Mouse (Mus musculus): ENCODE measurements around the gene Ror1. TPM values are rescaled to one million over a fixed set of nuclear protein-coding genes. Genes with fewer than 3 reads are reported as not detected.

Gene Ror1
- polyA plus RNA-seq, 1 experiment from 2014 or later, result 6.9 TPM

DNA sequence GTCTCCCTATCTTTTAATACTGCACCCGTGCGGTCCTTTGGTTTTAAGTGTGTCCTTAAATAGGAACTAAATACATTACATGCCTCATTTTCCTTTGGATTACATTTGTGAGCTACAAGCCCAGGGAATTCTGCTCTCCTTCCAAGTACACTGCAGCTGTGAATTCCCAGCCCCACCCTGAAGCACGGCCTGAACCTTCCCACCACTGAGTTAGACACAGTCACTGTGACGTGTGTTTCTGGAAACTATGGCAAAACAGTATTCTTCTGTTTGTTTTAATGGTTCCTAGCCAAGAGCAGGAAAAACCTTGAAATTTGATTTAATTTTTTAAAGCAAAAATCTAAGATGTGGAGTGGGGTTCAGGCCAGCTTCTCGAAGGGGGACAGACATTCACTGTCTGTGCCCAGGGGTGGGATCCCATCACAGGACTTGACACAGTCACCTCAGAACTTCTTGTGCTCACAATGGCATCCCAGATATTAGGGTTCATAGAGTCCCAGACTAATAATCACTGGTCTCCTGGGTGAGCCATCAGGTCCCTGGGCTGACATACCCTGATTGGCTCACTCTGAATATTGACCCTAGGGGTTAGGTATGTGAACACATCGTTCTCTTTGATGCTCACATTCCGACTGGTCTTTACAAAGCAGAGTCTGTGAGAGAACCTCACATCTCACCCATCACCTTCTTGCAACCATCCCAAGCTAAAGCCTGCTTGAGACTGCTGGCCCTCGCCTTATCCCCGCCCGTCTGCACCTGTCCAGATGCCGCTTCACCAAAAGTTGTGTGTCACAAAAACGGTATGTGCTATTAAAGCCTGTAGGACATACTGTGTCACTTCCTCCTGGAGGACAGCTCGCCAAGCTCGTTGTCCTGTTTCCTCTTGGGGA, 306.2 kb downstream of the Ror1 start:
- Histone ChIP-seq H3K27me3 (ENCODE audit: control insufficient read depth, insufficient read depth, low read length) (no peaks in the 10 kb centered on the region), H3K4me2 (ENCODE audit: low read depth) (no peak overlapping the region), H3K4me3 (ENCODE audit: low read depth, low read length) (no peak overlapping the region), H3K9ac (ENCODE audit: low read length) (no peak overlapping the region), H3K9me3 (ENCODE audit: control insufficient read depth, low read length) (no peaks in the 10 kb centered on the region), H3K27ac (ENCODE audit: low read depth, low read length) (no peak overlapping the region), H3K4me1 (ENCODE audit: control insufficient read depth, insufficient read depth, low read length) (no peaks in the 10 kb centered on the region), H3K36me3 (ENCODE audit: control insufficient read depth, insufficient read depth, low read length) (no peaks in the 10 kb centered on the region)
- ATAC-seq (ENCODE audit: insufficient read depth, low FRiP score, low TSS enrichment), result no peak
- no peak for DNase-seq (ENCODE audit: low spot score)
- 87% methylated on average over 14 of the region's 14 CpGs for WGBS

DNA sequence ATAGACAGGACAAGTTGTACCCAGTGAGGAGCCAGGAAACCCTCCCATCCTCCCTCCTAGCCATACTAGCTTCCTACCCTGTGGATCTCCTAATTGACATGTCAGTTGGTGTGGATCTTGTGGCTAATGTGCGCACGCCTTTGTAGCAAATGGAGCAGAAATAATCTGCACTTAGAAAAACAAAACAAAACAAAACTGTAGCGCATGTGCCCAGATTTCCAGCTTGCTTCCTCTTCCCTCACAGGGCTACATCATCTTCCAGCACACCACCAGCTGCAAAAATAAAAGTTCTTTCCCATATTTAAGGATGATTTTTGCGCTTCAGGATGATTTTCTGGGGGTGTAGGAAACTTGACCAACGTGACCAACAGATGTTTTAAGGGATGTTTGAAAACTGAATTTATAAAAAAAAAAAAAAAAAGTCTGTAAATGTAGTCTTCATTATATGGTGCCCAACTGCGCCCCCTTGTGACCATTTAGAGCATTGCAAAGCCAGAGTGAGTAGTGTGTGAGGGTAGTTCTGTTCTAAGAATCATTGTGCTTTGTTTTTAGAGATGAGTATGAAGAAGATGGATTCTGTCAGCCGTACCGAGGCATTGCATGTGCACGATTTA, 311.8 kb downstream of the Ror1 start:
- H3K4me2 ChIP-seq (ENCODE audit: low read depth), result no peak overlapping the region
- H3K9me3 ChIP-seq (ENCODE audit: control insufficient read depth, low read length), result no peaks in the 10 kb centered on the region
- no peak overlapping the region for H3K4me3 ChIP-seq (ENCODE audit: low read depth, low read length)
- peak; percentile 70 for DNase-seq (ENCODE audit: low spot score)
- no peak overlapping the region for H3K27ac ChIP-seq (ENCODE audit: low read depth, low read length)
- no peak overlapping the region for H3K9ac ChIP-seq (ENCODE audit: low read length)
- WGBS, result 37% methylated on average over 9 of the region's 9 CpGs
- no peak for ATAC-seq (ENCODE audit: insufficient read depth, low FRiP score, low TSS enrichment)
- no peaks in the 10 kb centered on the region for H3K27me3 ChIP-seq (ENCODE audit: control insufficient read depth, insufficient read depth, low read length)
- no peaks in the 10 kb centered on the region for H3K4me1 ChIP-seq (ENCODE audit: control insufficient read depth, insufficient read depth, low read length)
- no peaks in the 10 kb centered on the region for H3K36me3 ChIP-seq (ENCODE audit: control insufficient read depth, insufficient read depth, low read length)

DNA sequence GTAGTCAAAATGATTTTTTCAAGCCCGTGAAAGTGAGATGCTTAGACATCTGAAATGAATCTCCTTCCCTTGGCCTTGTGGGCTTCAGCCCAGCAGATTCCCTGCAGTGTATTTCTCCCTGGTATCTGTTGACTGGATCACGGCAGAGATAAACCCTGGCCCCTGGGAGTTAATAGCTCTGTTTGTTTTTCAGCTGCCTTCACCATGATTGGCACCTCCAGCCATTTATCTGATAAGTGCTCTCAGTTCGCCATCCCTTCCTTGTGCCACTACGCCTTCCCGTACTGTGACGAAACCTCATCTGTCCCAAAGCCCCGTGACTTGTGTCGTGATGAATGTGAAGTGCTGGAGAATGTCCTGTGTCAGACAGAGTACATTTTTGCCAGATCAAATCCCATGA, 313.9 kb downstream of the Ror1 start:
- no peak overlapping the region for H3K27ac ChIP-seq (ENCODE audit: low read depth, low read length)
- DNase-seq (ENCODE audit: low spot score) (no peak), ATAC-seq (ENCODE audit: insufficient read depth, low FRiP score, low TSS enrichment) (no peak)
- 80% methylated on average over 8 of the region's 8 CpGs for WGBS
- H3K4me3 ChIP-seq (ENCODE audit: low read depth, low read length), result no peak overlapping the region
- H3K36me3 ChIP-seq (ENCODE audit: control insufficient read depth, insufficient read depth, low read length), result no peaks in the 10 kb centered on the region
- no peaks in the 10 kb centered on the region for H3K27me3 ChIP-seq (ENCODE audit: control insufficient read depth, insufficient read depth, low read length)
- no peaks in the 10 kb centered on the region for H3K4me1 ChIP-seq (ENCODE audit: control insufficient read depth, insufficient read depth, low read length)
- no peak overlapping the region for H3K4me2 ChIP-seq (ENCODE audit: low read depth)
- no peaks in the 10 kb centered on the region for H3K9me3 ChIP-seq (ENCODE audit: control insufficient read depth, low read length)
- H3K9ac ChIP-seq (ENCODE audit: low read length), result no peak overlapping the region

DNA sequence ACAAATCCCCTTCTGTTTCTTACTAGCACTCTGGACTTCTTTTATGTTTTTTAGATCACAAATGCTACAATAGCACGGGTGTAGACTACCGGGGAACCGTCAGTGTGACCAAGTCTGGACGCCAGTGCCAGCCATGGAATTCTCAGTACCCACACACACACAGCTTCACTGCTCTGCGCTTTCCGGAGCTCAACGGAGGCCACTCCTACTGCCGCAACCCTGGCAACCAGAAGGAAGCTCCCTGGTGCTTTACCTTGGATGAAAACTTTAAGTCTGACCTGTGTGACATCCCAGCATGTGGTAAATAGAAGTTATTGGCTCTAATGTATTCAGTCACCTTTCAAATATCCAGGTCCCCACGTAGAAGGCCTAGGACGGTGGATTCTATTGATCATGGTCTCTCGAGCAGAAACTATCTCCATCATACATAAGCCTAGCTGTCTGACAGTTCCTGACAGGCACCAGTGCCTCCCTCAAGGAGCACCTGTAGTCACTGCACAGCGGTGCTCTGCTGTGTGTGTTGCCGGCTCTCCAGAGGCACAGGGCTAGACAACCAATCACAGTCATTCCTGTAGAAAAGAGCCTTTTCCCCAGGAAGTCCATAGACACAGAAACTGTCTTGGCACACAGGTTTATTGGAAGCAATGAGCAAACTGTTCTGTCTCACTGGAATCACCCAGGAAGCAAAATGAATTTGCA, 316.4 kb downstream of the Ror1 start:
- ATAC-seq (ENCODE audit: insufficient read depth, low FRiP score, low TSS enrichment), result no peak
- 62% methylated on average over 13 of the region's 13 CpGs for WGBS
- H3K9ac ChIP-seq (ENCODE audit: low read length), result no peak overlapping the region

DNA sequence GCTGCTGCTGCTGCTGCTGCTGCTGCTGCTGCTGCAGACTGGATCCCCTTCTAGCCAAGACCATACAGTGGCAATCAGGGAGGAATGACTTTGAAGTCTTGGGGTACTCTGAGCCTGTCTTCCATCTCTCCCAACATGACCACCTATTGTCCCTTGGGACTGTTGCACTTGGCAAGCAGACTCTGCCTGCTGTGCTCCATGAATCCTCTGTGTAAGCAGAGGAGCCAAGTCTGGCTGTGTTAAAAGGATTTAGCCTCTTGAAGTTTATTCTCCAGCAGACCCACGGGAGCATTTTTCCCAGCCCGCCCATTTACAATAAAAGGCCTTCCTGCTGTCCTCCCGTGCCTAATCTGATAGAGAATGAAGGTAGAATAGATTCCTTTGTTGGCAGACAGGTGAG, 327.2 kb downstream of the Ror1 start:
- Histone ChIP-seq H3K27ac (ENCODE audit: low read depth, low read length) (no peak overlapping the region), H3K27me3 (ENCODE audit: control insufficient read depth, insufficient read depth, low read length) (no peaks in the 10 kb centered on the region), H3K36me3 (ENCODE audit: control insufficient read depth, insufficient read depth, low read length) (no peaks in the 10 kb centered on the region), H3K9me3 (ENCODE audit: control insufficient read depth, low read length) (no peaks in the 10 kb centered on the region), H3K9ac (ENCODE audit: low read length) (no peak overlapping the region), H3K4me3 (ENCODE audit: low read depth, low read length) (no peak overlapping the region), H3K4me1 (ENCODE audit: control insufficient read depth, insufficient read depth, low read length) (no peaks in the 10 kb centered on the region), H3K4me2 (ENCODE audit: low read depth) (no peak overlapping the region)
- DNase-seq (ENCODE audit: low spot score), result no peak
- WGBS, result 15% methylated on average over 3 of the region's 3 CpGs
- ATAC-seq (ENCODE audit: insufficient read depth, low FRiP score, low TSS enrichment), result no peak

More for the DNA sequence above, 316.4 kb downstream of the Ror1 start:
- Histone ChIP-seq H3K4me2 (ENCODE audit: low read depth) (no peak overlapping the region), H3K4me3 (ENCODE audit: low read depth, low read length) (no peak overlapping the region), H3K4me1 (ENCODE audit: control insufficient read depth, insufficient read depth, low read length) (no peaks in the 10 kb centered on the region), H3K27me3 (ENCODE audit: control insufficient read depth, insufficient read depth, low read length) (no peaks in the 10 kb centered on the region), H3K9me3 (ENCODE audit: control insufficient read depth, low read length) (no peaks in the 10 kb centered on the region), H3K27ac (ENCODE audit: low read depth, low read length) (no peak overlapping the region), H3K36me3 (ENCODE audit: control insufficient read depth, insufficient read depth, low read length) (no peaks in the 10 kb centered on the region)
- DNase-seq (ENCODE audit: low spot score), result no peak

DNA sequence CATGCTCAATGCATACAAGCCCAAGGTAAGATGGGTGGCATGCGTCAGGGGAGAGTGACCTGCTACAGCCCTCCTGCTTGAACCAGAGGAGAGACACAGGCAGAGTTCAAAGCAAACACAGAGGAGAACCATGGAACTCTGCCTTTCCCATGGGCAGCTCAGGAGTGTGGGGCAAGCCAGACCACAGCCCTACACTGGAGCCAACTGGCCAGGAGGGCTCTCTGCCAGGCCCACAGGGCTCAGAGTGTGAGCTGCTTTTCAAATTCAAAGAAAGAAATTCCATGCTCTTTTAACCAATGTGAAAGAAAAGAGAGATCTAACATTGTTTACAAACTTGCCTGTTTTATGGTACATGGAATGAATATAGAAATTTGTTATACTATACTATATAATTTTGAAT, 330.5 kb downstream of the Ror1 start:
- 86% methylated on average over 1 of the region's 1 CpGs for WGBS
- no peak for ATAC-seq (ENCODE audit: insufficient read depth, low FRiP score, low TSS enrichment)

DNA sequence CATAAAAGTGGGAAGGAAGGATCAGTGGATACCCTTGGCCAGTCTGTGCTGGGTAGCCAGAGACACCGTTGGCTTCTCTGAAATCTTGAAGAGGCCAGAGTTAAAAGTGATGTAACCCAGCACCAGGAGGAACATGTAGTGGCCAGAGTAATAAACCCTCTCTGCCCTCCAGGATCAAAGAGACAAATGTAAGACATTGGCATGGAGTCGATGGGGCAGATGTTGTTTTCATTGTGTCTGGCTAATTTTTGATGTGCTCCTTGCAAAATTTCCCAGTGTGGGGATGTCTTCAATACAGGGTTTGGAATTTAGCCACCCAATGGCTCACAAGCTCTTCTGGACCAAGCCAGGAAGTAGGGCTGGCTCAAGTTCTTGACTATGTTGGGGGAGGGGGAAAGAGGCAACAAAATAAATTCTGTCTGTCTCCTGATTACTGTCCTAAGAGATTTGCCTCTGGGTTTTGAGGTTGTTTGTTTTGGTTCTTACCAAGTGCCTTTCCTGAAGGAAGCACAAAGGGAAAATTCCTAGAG, 333.8 kb downstream of the Ror1 start:
- H3K9me3 ChIP-seq (ENCODE audit: control insufficient read depth, low read length), result no peaks in the 10 kb centered on the region
- no peak overlapping the region for H3K9ac ChIP-seq (ENCODE audit: low read length)
- WGBS, result 60% methylated on average over 2 of the region's 2 CpGs
- H3K4me2 ChIP-seq (ENCODE audit: low read depth), result no peak overlapping the region
- DNase-seq (ENCODE audit: low spot score) (no peak), ATAC-seq (ENCODE audit: insufficient read depth, low FRiP score, low TSS enrichment) (no peak)
- H3K27ac ChIP-seq (ENCODE audit: low read depth, low read length), result no peak overlapping the region
- H3K27me3 ChIP-seq (ENCODE audit: control insufficient read depth, insufficient read depth, low read length), result no peaks in the 10 kb centered on the region
- H3K36me3 ChIP-seq (ENCODE audit: control insufficient read depth, insufficient read depth, low read length), result no peaks in the 10 kb centered on the region
- no peaks in the 10 kb centered on the region for H3K4me1 ChIP-seq (ENCODE audit: control insufficient read depth, insufficient read depth, low read length)
- H3K4me3 ChIP-seq (ENCODE audit: low read depth, low read length), result no peak overlapping the region

More for the DNA sequence above, 330.5 kb downstream of the Ror1 start:
- Histone ChIP-seq H3K27ac (ENCODE audit: low read depth, low read length) (no peak overlapping the region), H3K4me3 (ENCODE audit: low read depth, low read length) (no peak overlapping the region), H3K27me3 (ENCODE audit: control insufficient read depth, insufficient read depth, low read length) (no peaks in the 10 kb centered on the region), H3K36me3 (ENCODE audit: control insufficient read depth, insufficient read depth, low read length) (no peaks in the 10 kb centered on the region), H3K9ac (ENCODE audit: low read length) (no peak overlapping the region), H3K9me3 (ENCODE audit: control insufficient read depth, low read length) (no peaks in the 10 kb centered on the region), H3K4me1 (ENCODE audit: control insufficient read depth, insufficient read depth, low read length) (no peaks in the 10 kb centered on the region), H3K4me2 (ENCODE audit: low read depth) (no peak overlapping the region)
- DNase-seq (ENCODE audit: low spot score), result no peak

DNA sequence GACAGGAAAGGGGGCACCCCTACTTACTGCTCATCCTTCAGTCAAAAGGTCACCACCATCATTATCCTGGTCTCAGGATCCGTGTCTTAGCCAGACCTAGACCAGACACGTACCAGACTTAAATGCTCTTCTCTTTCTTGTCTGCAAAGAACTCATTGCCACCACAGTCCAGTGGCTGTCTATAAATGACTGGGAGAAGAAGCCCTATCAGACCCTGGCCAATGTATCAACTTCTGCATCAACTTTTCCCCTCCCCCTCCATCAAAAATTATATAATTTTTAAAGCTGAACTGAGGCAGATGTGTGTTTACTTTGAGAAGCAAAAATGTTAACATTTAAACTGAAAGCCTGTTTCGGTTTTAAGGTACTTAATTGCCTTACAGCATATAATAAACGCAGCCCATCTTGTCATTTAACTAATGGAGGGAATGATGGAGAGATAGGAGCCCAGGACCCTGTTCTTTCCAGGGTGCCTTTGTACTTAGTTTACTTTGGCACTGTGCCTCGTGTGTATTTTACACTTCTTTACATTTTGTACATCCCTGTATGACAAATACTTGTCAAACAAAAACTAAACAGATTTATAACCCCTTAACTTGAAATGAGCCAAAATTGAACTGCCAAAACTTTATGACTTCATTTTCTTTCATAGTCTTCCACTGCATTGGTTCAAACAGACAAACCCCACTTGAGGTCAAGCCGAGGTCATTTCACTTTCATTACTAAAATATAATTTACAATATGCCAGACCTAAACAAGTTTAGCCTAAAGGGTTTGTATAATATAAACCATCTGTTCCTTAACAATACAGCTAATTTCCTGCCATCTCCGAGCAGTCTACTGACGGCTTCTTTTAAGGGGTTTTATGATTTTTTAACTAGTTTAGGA, 339.9 kb downstream of the Ror1 start:
- Histone ChIP-seq H3K9ac (ENCODE audit: low read length) (no peak overlapping the region), H3K36me3 (ENCODE audit: control insufficient read depth, insufficient read depth, low read length) (no peaks in the 10 kb centered on the region), H3K9me3 (ENCODE audit: control insufficient read depth, low read length) (no peaks in the 10 kb centered on the region), H3K4me1 (ENCODE audit: control insufficient read depth, insufficient read depth, low read length) (no peaks in the 10 kb centered on the region), H3K4me2 (ENCODE audit: low read depth) (no peak overlapping the region), H3K27me3 (ENCODE audit: control insufficient read depth, insufficient read depth, low read length) (no peaks in the 10 kb centered on the region), H3K4me3 (ENCODE audit: low read depth, low read length) (no peak overlapping the region), H3K27ac (ENCODE audit: low read depth, low read length) (no peak overlapping the region)
- WGBS, result 61% methylated on average over 8 of the region's 8 CpGs
- ATAC-seq (ENCODE audit: insufficient read depth, low FRiP score, low TSS enrichment), result no peak
- no peak for DNase-seq (ENCODE audit: low spot score)

Data from neural tube, embryonic 11.5 days (tissue).